Mouse (Mus musculus) fat pad, adult 2 months (tissue): ENCODE results near the gene Slc16a10.

ENCODE experiments used
- DNase-seq: peaks from one replicate; pipeline ENCODE4 v3.0.0-alpha.2; 2011; ENCODE audit warnings: low read depth, low spot score; ENCODE audit errors: extremely low read depth

Slc16a10 gene

GRCm38 (mm10) chr10:40141864-40142523 is at the start of gene Slc16a10:
Slc16a10 (minus strand) TSS chr10:40142258.
- no peak for DNase-seq

GRCm38 (mm10) chr10:40191338-40191979 is 49.4 kb upstream of the Slc16a10 start:
- no peak for DNase-seq

- no peak for DNase-seq
Measured at GRCm38 (mm10) chr10:40190871-40191270, 48.8 kb upstream of the Slc16a10 start.

DNA sequence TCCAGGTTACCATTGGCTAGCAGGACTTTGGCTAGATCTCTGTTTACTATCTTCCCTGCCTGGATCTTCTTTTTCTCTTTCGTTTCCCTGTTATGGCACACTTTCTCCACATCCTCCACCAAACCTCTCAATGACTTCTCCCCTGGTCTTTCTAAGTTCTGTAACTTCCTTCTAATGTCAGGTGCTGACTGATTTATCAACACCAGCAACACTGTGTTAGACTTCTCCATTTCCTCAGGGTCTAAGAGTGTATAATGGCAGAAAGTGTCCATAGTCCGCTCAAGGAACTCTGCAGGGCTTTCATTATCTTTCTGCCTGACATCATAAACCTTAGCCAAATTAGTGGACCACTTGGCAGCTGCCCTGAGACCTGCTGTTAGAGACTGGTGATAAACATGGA is 47.6 kb upstream of the Slc16a10 start:
- DNase-seq = no peak

GRCm38 (mm10) chr10:40188831-40189230 is 46.8 kb upstream of the Slc16a10 start:
- no peak for DNase-seq

GRCm38 (mm10) chr10:40185956-40186355 is 43.9 kb upstream of the Slc16a10 start:
- DNase-seq = no peak

- no peak for DNase-seq
Measured at GRCm38 (mm10) chr10:40180011-40180410, 38.0 kb upstream of the Slc16a10 start.

DNA sequence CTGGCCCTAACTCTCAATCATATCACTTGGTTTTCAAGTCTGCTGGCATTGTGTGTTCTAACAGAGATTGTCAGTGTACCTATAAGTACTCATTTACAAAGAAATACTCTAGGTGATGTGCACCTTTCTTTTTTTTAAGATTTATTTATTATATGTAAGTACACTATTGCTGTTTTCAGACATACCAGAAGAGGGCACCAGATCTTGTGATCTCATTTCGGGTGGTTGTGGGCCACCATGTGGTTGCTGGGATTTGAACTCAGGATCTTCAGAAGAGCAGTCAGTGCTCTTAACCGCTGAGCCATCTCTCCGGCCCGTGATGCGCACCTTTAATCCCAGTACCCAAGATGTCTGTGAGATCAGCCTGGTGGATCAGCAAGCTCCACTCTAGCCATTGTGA is 37.1 kb upstream of the Slc16a10 start:
- no peak for DNase-seq

DNA sequence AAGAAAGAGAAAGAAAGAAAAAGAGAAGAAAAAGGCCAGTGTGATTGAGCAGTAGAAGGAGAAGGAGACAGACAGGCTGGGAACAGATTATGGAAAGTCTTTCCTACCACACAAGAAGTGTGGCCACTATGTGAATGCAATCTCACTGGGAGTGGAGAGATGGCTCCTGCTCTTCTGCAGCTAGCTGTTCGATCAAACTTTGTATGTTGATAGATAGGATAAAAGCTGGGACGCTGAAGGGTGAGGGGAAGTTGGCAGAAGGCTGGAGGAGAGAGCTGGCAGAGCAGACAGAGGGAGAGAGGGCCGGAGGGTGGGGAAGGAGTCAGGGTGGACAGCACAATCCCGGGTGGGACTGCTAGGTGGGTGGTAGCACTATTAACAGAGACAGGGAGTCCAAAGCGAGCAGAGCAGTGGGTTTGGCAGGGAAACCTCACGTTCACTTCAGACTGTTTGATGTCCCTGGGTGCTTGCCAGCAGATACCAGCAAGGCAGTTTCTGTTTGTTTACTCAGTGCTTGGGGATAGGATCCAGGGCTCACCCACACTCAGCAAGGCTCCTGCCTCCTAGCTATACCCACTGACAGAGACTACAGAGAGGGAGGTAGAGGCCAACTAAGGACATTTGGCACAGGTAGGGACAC is 35.4 kb upstream of the Slc16a10 start:
- peak; percentile 37 for DNase-seq

GRCm38 (mm10) chr10:40172136-40172535 is 30.1 kb upstream of the Slc16a10 start:
- no peak for DNase-seq

GRCm38 (mm10) chr10:40171211-40171610 is 29.2 kb upstream of the Slc16a10 start:
- no peak for DNase-seq

DNA sequence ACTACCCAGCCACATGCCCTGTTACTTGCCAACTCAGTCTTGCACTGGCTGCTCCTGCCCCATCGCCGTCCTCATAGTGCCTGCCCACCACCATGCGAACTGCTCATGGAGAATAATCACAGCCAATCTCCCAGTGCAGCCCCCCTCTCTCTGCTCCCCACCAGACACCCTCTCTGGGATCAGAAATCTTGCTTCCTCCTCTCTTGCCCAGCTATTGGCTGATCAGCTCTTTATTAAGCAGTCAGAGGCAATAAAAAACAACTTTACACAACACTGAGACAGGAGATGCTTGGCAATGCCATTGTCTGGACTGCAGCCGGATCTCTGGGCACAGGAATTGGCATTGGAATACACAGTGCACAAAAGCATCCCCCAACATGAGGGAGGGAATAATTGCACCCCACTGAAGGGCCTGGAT is 28.1 kb upstream of the Slc16a10 start:
- no peak for DNase-seq

DNA sequence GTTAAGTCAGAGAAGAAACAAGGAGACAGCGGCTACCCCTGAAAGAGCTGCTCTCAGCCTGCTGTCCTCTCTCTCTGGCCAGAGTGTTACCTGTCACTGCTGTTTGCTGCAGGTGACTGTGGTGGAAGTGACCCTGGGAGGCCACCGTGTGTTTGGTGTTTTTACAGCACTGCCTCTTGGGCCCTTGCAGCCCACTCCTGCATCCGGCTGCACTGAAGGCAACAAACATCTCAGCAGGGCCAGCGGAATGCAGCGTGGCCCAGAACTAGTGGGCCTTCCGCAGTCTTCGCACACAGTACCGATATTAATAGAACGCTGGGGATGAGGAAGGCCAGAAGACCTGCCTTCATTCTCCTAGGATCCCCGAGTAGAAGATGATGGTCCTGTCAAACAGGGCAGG is 27.5 kb upstream of the Slc16a10 start:
- DNase-seq = no peak

DNA sequence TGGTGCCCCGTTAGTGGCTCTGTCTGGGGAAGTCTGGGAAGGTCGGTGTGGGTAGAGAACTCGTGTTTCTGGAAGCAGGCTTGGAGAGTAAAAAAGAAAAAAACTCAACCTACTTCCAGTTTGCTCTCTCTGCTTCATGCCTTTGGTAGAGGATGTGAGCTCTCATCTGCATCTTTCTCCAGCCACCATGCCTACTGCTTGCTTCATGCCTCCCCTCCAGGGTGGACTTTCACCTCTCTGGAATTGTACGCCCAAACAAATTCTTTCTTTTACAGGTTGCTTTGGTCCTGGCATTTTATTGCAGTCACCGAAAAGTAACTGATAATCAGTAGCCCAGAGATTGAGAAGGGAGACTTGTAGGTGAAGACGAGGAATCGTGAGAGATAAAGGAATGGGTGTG is 27.0 kb upstream of the Slc16a10 start:
- no peak for DNase-seq

GRCm38 (mm10) chr10:40164421-40165386 is 22.6 kb upstream of the Slc16a10 start:
- DNase-seq = no peak

- no peak for DNase-seq
Measured at GRCm38 (mm10) chr10:40163914-40164313, 21.9 kb upstream of the Slc16a10 start.

DNA sequence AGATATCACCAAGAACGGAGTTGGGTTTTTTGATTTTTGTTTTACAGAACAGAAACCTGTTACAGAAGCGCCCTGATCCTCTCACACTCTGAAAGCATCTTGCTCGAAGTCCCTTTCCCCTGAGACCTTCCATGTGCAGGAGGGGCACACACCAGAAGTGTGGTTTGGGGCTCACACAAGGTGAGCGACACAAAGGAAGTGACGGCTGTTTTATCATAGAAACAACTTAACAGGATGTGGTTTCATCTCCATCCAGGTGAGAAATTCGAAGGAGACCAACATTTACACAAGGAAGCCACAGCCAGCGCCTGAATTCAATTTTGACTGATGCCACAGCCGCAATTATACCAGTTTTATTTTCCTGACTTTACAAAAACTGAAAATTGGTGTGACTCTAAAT is 21.3 kb upstream of the Slc16a10 start:
- DNase-seq = no peak

DNA sequence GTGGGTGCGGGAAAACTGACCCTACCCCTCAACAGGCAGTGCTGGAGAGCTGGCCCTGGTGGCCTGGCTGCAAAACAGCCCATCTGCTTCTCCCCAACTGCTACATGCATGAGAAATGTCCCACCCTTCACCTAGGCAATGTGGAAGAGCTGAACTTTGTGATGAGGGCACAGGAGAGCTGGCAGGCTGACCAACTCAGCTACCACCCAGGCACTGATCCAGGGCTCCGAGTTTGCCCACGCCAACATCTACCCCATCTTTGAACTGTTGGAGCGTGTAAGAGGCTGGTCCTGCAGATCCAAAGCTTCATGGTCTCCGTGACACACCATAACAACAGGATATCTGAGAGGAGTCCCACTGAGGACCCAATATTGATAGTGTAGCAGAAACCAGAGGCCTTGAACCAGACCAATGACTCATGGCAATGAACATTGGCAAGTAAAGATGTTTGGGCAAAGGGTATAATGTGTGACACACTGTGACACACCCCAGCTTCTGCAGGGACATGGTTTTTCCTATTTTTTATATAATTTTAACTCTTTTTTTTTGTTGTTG is 19.7 kb upstream of the Slc16a10 start:
- no peak for DNase-seq

- DNase-seq = no peak
Measured at GRCm38 (mm10) chr10:40161236-40161635, 19.2 kb upstream of the Slc16a10 start.

GRCm38 (mm10) chr10:40152550-40152857 is 10.4 kb upstream of the Slc16a10 start:
- DNase-seq = no peak
